ENCODE assay signal across 8 mouse cellular contexts in genomic region chr19:5803881-5804279, GRCm38 (mm10). TPM values are rescaled to one million over a fixed set of nuclear protein-coding genes. Genes with fewer than 3 reads are reported as not detected.
DNase-seq lines count a peak whose midpoint lies in the region; ATAC-seq and TF ChIP-seq lines count a peak whose summit lies in the region.

No protein-coding gene starts in this region.

- H3K4me1 ChIP-seq in heart, embryonic 15.5 days (replicated peaks), result peaks cover 49% of the 10 kb centered on the region
- peaks cover 58% of the 10 kb centered on the region for H3K4me1 ChIP-seq in G1E (ENCODE audit: insufficient read depth, low read depth, low read length)
- peaks cover 60% of the 10 kb centered on the region for H3K4me1 ChIP-seq in hindbrain, embryonic 10.5 days (replicated peaks)
- peaks cover 28% of the 10 kb centered on the region for H3K4me1 ChIP-seq in midbrain, embryonic 11.5 days (ENCODE audit: control insufficient read depth, insufficient read depth, low read length)

- 1% methylated on average over 16 of the region's 16 CpGs for WGBS in heart, embryonic 15.5 days
- under 1% methylated on average over 16 of the region's 16 CpGs for WGBS in hindbrain, embryonic 10.5 days
- WGBS in midbrain, embryonic 11.5 days, result under 1% methylated on average over 16 of the region's 16 CpGs

- H3K36me3 ChIP-seq in heart, embryonic 15.5 days, result peaks cover 3% of the 10 kb centered on the region; the same call in 1 of the 2 replicates
- peaks cover 19% of the 10 kb centered on the region for H3K36me3 ChIP-seq in G1E (replicated peaks)
- peaks cover 21% of the 10 kb centered on the region for H3K36me3 ChIP-seq in hindbrain, embryonic 10.5 days
- H3K36me3 ChIP-seq in midbrain, embryonic 11.5 days (ENCODE audit: control insufficient read depth, insufficient read depth, low read length), result no peaks in the 10 kb centered on the region

- H3K4me3 ChIP-seq in heart, embryonic 15.5 days, result peak overlapping the region; percentile 69
- peak overlapping the region; percentile 88 for H3K4me3 ChIP-seq in G1E (ENCODE audit: low read depth, low read length)
- peak overlapping the region; percentile 91 for H3K4me3 ChIP-seq in hindbrain, embryonic 10.5 days
- peak overlapping the region; percentile 24 for H3K4me3 ChIP-seq in midbrain, embryonic 11.5 days (ENCODE audit: low read depth, low read length)

- peak overlapping the region; percentile 71 for H3K9ac ChIP-seq in heart, embryonic 15.5 days
- peak overlapping the region; percentile 77 for H3K9ac ChIP-seq in midbrain, embryonic 11.5 days (ENCODE audit: low read length)

- peak overlapping the region; percentile 85 for H3K4me2 ChIP-seq in heart, embryonic 15.5 days
- H3K4me2 ChIP-seq in midbrain, embryonic 11.5 days, result peak overlapping the region; percentile 51

- no peaks in the 10 kb centered on the region for H3K27me3 ChIP-seq in heart, embryonic 15.5 days
- no peaks in the 10 kb centered on the region for H3K27me3 ChIP-seq in G1E (ENCODE audit: insufficient read depth, low read length)
- H3K27me3 ChIP-seq in hindbrain, embryonic 10.5 days (ENCODE audit: insufficient read depth, poor library complexity, severe bottlenecking), result no peaks in the 10 kb centered on the region
- H3K27me3 ChIP-seq in midbrain, embryonic 11.5 days (ENCODE audit: control insufficient read depth, insufficient read depth, low read length), result no peaks in the 10 kb centered on the region

- TF ChIP-seq CTCF in G1E (IDR thresholded peaks at IDR 0.05; ENCODE audit: low read depth, low read length), result no peak

- peak overlapping the region; percentile 99 for H3K27ac ChIP-seq in heart, embryonic 15.5 days
- peak overlapping the region; percentile 100 for H3K27ac ChIP-seq in hindbrain, embryonic 10.5 days
- peak overlapping the region; percentile 95 for H3K27ac ChIP-seq in midbrain, embryonic 11.5 days (ENCODE audit: low read depth, low read length)

- ATAC-seq in heart, embryonic 15.5 days (replicated peaks; ENCODE audit: insufficient number of reproducible peaks, insufficient read depth, low FRiP score, low read depth), result no peak
- no peak for ATAC-seq in G1E (ENCODE audit: extremely low read depth, insufficient number of reproducible peaks, low FRiP score, poor library complexity, severe bottlenecking)
- ATAC-seq in midbrain, embryonic 11.5 days (ENCODE audit: low FRiP score), result peak; percentile 17; the same call in 1 of the 2 replicates

- DNase-seq in heart, adult 8-10 months (ENCODE audit: low spot score), result no peak
- DNase-seq in G1E (ENCODE audit: low spot score), result no peak
- no peak for DNase-seq in hindbrain, embryonic 10.5 days (ENCODE audit: low spot score)
- DNase-seq in midbrain, embryonic 11.5 days (ENCODE audit: low spot score, missing footprints), result no peak
- no peak for DNase-seq in frontal cortex, postnatal 14 days (ENCODE audit: low spot score in 2 of 2)
- no peak for DNase-seq in cerebellum, postnatal 25 days
- no peak for DNase-seq in adrenal gland, postnatal 14 days

- H3K9me3 ChIP-seq in heart, embryonic 15.5 days (replicated peaks), result no peaks in the 10 kb centered on the region
- H3K9me3 ChIP-seq in G1E (replicated peaks), result no peaks in the 10 kb centered on the region
- no peaks in the 10 kb centered on the region for H3K9me3 ChIP-seq in hindbrain, embryonic 10.5 days
- no peaks in the 10 kb centered on the region for H3K9me3 ChIP-seq in midbrain, embryonic 11.5 days (ENCODE audit: control insufficient read depth, low read length)

RNA-seq across cellular contexts. Expression of gene Scyl1, which starts 32.7 kb away (rescaled TPM):
- 53.5 and 65.9 TPM in 2 replicates for polyA plus RNA-seq in heart, embryonic 15.5 days (2015; fragmentation: Nextera tagmentation; extraction: Ambion mirVana)
- 10 to 100 TPM; 63.3 to 70.6 (median 67.2) TPM for total RNA-seq in heart, adult 8-10 months (2022)
- total RNA-seq in G1E (2014; fragmentation: Nextera tagmentation), result 27.7 and 37.5 TPM in 2 replicates
- total RNA-seq in G1E (2017), result 40.3 and 41.2 TPM in 2 replicates
- 65.6 and 72.6 TPM in 2 replicates for polyA plus RNA-seq in G1E (2012)
- polyA plus RNA-seq in hindbrain, embryonic 10.5 days (2016; fragmentation: Nextera tagmentation; extraction: Ambion mirVana), result 68.2 and 69.5 TPM in 2 replicates
- polyA plus RNA-seq in midbrain, embryonic 11.5 days (2014; fragmentation: Nextera tagmentation; extraction: Ambion mirVana), result 48.2 and 58.6 TPM in 2 replicates
- total RNA-seq in adrenal gland, postnatal 14 days (2021), result 87.4 and 92.1 TPM in 2 replicates

Comparison
In these comparisons a context has a peak if more than half of its experiments do, and no peak if none do; other contexts are left out.
1. H3K4me3 ChIP-seq: peak in every context shown above with its lines; median percentile 91 in hindbrain, embryonic 10.5 days; 88 in G1E; 69 in heart, embryonic 15.5 days; 24 in midbrain, embryonic 11.5 days.